Mouse (Mus musculus) embryo, embryonic 10.5 days (tissue): ENCODE results near the gene Gcnt2.
"Not testable (repeated sequence)": the region's sequence is repeated elsewhere in the genome, so short reads cannot be mapped to it uniquely, and the experiment has no call there.

ENCODE experiments used
- DNase-seq: peaks from one replicate; pipeline ENCODE4 v3.0.0-alpha.2; 2015; ENCODE audit warnings: low spot score

Gene Gcnt2

DNA sequence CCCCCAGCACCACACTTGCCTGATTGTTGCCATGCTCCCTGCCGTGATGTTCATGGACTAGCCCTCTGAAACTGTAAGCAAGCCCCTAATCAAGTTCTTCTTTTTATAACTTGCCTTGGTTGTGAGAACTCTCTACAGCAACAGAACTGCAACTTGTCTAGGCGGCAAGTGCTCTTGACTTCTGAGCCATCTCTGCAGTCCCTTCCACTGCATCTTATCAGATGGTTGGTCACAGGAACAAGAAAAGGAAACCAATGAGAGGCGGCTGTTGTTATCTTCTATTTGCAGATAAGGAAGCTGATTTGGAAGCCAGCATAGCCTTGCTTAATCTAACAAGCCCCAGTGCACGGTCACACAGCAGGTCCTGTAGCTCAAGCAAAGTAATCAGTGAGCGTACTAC is 14.5 kb downstream of the Gcnt2 start:
- DNase-seq, result no peak

DNA sequence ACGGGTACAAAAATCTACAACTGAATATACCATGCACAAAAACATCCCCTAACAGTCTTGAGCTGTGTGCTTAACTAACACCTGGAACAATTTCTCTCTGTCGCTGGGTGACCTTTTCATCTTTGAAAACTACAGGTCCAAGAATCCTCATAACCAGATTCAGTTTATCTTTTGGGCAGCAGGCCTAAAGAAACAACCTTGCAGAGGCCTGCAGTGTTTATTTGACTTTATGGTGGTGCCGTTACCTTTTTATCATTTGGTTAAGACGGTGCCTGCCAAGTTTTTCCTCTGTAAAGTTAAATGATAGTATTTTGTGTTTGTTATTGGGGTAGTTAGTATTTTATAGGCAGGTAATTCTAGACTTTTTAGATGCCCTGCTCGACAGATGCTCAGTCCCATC is 15.9 kb downstream of the Gcnt2 start:
- no peak for DNase-seq

GRCm38 (mm10) chr13:40877589-40877988 is 18.0 kb downstream of the Gcnt2 start:
- no peak for DNase-seq

DNA sequence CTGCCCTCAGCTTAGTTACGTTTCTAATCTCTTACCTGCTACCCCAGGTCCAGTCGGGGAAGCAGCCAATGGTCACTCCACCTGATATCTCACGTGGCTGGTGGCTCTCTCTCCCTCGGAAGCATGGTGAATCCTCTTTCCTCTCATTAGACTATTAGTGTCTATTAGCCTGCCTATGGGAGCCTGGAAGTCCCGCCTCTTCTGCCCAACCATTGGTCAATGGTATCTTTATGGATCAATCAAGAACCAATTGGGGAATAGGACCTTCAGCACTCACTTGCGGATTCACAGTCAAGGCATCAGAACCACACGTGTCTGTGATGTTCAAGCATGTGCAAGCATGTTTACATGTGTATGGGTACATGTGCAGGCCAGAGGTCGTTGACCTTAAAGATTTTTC is 21.0 kb downstream of the Gcnt2 start:
- DNase-seq, result no peak

- no peak for DNase-seq
These were observed 23.1 kb downstream of the Gcnt2 start for GRCm38 (mm10) chr13:40882606-40883005.

DNA sequence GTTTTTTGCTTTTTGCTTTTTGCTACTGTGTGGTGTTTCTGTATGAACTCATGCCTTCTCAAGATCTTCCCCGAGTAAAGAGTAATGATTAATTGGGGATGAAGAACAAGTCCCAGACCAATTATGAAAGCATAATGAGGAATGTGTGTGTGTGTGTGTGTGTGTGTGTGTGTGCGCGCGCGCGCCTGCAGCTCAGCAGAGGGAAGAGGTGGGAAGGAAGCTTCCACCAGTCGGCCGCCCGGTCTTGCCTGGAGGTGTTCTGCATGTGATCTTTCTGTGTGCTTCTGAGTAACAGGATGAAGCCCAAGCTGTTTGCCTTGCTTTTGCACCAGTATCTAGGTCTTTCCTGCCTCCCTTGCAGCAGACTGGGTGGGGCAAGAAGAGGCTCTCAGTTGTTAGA is 24.3 kb downstream of the Gcnt2 start:
- no peak for DNase-seq

DNA sequence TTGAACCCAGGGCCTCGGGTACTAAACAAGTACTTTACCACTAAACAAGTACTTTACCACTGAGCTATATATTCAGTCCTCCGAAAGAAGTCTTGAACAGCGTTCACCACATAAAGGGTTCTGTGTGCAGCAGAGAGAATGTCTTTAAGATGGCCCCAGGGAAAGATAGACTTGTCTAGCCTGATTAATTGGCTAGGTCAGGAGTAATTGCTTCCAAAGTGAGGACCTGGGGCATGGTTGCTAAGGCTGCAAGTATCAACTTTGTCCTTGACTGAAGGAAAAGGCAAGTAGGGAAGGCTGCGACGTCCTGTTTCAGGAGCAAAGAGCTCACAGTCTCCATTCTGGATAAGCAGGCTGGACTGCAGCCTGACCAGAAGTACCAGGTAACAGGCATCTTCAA is 25.3 kb downstream of the Gcnt2 start:
- DNase-seq, result peak; percentile 60

DNA sequence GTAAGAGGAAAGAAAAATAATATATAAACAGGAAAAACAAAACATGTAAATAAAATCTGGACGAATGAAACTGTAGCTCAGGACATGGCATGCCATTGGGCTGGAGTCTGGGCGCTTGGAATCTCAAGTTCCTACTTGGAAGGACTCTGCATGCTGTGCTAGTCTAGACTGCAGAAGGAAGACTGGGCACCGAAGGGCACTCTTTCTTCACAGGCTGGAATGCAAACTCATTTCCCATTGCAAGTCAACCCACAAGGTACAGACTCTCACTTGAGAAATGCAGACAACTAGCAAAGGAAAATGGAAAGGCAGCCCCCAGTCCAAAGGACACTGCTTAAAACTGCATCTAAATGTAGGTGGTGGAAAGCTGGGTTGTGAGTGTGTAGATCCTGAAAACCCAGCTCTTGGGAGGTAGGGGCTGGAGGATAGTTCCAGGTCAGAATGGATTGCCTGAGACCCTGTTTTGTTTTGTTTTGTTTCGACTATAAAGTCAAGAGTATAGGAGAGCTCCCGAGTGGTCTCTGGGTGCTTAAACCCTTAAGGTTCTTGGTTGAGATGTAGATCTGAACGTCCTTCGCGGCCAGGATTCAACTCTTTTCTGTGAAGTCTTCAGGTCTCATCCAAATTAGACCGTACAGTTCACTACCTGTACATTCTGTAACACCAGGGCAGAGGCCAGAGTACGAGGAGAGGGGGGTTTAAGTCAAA is 26.5 kb downstream of the Gcnt2 start:
- DNase-seq, result no peak

- peak; percentile 71 for DNase-seq
These were observed 27.3 kb downstream of the Gcnt2 start for GRCm38 (mm10) chr13:40886643-40887381.

DNA sequence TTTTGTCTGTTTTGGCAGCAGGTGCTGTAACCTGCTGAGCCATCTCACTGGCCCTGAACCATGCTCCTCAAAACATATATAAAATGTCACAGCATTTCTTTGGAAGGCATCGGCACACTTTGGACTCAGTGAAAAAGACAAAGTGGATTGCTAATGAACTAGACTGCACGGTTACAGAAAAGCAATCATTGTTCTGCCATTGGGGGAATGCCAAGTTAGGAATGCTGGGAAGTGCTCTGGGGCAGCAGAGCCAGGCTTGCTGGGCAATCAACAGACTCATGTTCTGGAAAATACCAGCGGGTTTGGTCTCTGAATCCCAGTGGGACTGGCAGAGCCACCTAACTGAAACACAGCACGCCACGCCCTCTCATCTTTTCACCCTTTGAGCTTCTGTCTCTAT is 31.0 kb downstream of the Gcnt2 start:
- DNase-seq, result no peak

DNA sequence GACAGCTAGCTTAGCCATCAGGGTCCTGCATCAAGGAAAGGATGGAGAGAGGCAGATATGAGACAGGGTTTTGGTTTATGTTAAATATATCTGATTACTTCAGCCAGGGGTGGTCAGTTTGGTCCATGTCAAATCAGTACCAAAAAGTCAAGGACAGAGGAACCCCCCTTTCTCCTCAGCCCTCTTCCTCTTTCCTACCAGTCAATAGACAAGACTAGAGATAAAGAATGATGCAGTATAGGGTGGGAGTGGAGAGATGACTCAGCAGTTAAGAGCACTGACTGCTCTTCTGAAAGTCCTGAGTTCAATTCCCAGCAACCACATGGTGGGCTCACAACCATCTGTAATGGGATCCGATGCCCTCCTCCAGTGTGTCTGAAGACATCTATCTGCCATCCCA is 31.8 kb downstream of the Gcnt2 start:
- not testable (repeated sequence) for DNase-seq

DNA sequence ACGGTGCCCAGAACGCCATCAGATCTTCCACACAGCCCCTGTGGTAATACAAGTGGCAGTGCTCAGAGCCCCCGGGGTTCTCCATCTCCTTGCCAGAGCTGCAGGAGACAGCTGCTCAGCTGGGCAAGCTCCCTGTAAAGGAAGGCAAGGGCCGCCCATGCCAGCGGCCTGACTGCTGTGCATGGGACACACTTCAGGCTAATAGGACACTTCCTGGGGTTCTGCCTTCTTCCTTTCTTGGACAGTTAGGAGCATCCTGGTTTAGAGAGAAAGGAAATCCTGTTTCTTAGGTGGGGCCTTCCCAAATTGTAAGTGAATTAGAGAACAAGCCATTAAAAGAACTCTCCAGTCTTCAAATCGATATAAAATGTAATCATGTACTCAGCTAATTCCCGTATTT is 32.5 kb downstream of the Gcnt2 start:
- no peak for DNase-seq

GRCm38 (mm10) chr13:40892547-40892946 is 33.0 kb downstream of the Gcnt2 start:
- DNase-seq, result no peak

DNA sequence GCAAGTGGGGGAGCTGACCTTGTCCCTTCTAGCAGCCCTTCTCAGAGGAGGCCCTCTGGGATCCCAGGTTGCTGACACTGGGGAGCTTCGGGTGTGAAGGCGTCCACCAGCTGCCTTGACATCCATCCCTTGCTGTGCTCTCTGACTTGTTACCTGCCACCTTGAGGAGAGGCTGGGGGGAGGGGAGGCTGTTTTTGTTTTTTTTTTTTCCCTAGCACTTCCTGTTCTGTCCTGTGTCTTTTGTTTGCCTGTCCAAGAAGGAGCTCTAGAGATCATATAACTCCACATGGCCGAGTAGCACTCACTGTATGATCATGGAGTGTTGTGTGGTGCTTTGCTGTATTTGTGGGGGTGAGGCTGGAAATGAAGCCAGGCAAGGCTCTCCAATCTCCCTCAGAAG is 34.0 kb downstream of the Gcnt2 start:
- no peak for DNase-seq

DNA sequence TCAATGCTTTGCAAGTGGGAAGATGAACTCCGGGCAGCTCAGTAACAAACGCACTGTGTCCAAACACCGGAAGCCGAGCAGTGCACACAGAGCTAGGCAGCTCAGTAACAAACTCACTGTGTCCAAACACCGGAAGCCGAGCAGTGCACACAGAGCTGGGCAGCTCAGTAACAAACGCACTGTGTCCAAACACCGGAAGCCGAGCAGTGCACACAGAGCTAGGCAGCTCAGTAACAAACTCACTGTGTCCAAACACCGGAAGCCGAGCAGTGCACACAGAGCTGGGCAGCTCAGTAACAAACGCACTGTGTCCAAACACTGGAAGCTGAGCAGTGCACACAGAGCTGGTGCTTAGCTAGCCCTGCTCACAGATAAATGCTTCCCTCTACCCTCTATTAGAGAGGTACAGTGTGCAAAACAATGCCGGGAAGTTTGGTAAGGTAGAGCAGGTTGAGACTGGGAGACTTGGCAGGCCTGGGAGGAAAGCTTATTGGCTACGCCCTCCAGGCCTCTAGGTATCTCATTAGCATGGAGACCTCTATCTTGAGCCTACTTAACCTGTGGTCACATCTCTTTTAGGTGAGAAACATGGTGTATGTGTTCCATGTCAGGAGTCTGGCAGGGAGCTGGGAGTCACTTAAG is 38.6 kb downstream of the Gcnt2 start:
- not testable (repeated sequence) for DNase-seq

DNA sequence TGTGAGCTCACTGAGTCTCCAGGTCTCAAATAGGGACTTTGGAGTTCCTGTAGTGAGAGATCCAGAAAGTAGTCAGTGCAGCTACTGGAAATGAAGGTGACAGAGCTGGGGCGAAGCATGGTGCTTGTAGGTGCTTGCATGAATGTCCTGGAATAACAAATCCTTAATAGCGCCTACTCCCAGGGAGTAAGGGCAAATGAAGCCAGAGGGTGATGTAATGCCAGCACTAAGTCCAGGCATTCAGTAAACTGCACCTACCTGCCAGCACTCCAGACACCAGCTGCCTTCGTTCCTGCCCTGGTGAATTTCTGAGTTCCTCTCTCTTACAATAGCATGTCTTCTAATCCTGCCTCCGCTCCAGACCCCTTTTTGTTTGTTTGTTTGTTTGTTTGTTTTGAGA is 39.1 kb downstream of the Gcnt2 start:
- DNase-seq, result no peak

DNA sequence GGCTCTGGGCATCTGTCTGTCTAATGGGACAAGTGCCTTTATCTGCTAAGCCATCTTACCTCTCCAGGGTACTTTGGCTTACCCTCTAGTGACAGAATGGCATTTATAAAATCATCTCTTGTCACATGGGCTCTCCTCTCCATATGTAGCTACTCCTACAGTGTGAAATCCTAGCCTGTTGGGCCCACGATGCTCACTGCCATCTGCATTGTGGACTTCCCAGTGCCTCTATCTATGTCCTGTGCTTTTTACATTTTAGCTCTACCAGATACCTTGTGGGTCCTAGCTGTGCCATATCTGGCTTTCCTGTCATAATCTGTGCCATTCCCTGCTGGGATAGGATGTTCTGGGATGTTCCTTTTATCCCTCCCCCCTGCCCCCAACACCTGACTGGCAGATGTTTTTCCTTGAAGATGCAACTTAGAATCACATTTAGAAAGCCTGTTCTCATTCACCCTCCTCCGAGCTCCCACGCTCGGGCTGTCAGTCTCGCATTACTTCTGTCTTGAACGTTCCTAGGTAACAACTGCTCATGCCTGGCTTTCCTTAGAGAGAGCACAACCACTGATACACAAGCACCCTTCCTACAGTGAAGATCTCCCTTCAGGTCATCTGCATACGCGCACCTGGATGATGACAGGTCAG is 39.9 kb downstream of the Gcnt2 start:
- no peak for DNase-seq

DNA sequence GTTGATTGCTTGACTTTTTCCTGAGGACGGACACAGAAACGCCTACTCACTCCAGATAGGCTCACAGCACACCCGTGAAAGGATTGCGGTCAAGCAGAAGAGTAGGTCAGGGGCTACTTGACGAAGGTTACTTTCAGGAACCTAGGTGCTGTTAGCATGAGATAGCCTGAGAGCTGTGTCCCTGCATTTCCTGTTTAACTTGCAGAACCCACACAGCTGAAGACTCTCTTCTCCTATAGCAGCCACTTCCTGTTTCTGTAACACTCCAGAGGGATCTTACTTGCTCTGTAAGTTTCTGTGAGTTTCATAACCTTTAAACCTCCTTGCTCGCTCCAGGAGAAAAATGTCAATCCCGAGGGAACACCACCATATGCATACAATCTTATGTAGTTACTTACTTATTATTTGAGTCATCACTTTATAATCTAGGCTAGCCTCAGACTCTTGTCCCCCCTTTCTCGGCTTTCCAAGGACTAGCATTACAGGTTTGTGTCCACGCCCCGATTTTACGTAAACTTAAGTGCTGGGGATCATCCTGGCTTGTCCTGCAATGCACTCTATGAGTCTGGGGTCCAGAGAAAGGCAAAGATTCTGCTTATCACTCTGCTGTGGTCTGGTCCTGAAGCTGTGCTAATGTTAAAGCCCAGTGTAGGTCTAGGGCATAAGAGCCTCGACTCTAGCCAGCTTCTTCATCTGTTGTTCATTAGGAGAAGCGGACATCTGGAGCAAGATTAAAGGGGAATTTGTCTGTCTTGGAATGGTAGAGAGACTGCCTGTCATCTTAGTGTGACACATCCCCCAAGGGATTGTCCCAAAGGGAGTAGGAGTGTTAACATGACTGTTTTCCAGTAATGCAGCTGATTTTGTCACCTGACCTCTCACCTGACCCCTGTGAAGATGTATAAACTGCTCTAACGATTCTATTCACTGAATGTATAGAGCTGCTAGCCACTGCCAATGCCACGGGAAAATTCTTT is 40.7 kb downstream of the Gcnt2 start:
- peak; percentile 70 for DNase-seq

DNA sequence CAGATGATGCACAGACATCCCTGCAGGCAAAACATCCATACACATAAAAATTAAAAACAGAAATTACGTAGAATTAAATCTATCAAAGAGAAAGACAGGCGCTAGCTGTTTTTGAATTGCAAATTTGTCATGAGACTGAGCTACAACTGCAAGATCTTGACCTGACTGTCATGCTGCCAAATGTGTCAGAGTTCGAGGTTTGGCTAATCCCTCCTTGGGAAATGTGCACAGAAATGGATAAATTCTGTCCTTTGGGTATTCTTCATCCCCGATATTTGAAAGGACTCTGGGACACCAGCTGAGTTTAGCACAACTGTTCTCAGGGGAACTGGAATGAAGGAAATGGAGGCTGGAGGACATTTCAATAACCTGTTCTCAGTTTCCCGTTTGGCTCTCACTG is 41.7 kb downstream of the Gcnt2 start:
- DNase-seq, result no peak

GRCm38 (mm10) chr13:40901831-40902459 is 42.4 kb downstream of the Gcnt2 start:
- no peak for DNase-seq

- DNase-seq, result no peak
These were observed 44.5 kb downstream of the Gcnt2 start for GRCm38 (mm10) chr13:40904080-40904479.
